Mouse (Mus musculus) cortical plate, adult 2 months (tissue): ENCODE measurements around the gene Traf2.

Source experiments
- CTCF ChIP-seq: fragments of 200-500 bp; IDR thresholded peaks from 2 replicates; pipeline ENCODE4 v1.5.1; 2011; ENCODE audit warnings: mild to moderate bottlenecking, control low read depth, low read length; ENCODE audit not compliant: insufficient read depth; ENCODE audit errors: extremely low read depth
- POLR2A ChIP-seq: fragments of 200-500 bp; IDR thresholded peaks from 2 replicates; pipeline ENCODE4 v1.6.1; 2011; ENCODE audit warnings: mild to moderate bottlenecking, low read length, control low read depth; ENCODE audit not compliant: insufficient read depth; ENCODE audit errors: extremely low read depth

GRCm38 (mm10) chr2:25546811-25547491, at the start of gene Traf2:
- TF ChIP-seq CTCF (no peak), POLR2A (peak; percentile 40; the same call in 1 of the 2 replicates)
